Mouse (Mus musculus) embryonic stem cell, embryonic (primary cell): Measurements from ENCODE around the gene Olfm2.

Source experiments
- CTCF ChIA-PET, 4 experiments: fragments of 300-600 bp in 2 of 4; fragments of 350-600 bp in 2 of 4; sonication (Branson Sonifier 250); formaldehyde crosslinking; loops; one replicate each; lab custom pipeline; 2022; ENCODE audit warnings: inconsistent platforms in 2 of 4; lab: Charles Lee
- POLR2A ChIA-PET, 4 experiments: fragments of 300-600 bp in 2 of 4; fragments of 350-600 bp in 2 of 4; sonication (Branson Sonifier 250); formaldehyde crosslinking; loops; one replicate each; lab custom pipeline; 2022; ENCODE audit warnings: antibody characterized with exemption in 4 of 4, inconsistent platforms in 1 of 4; lab: Charles Lee

Olfm2 gene

DNA sequence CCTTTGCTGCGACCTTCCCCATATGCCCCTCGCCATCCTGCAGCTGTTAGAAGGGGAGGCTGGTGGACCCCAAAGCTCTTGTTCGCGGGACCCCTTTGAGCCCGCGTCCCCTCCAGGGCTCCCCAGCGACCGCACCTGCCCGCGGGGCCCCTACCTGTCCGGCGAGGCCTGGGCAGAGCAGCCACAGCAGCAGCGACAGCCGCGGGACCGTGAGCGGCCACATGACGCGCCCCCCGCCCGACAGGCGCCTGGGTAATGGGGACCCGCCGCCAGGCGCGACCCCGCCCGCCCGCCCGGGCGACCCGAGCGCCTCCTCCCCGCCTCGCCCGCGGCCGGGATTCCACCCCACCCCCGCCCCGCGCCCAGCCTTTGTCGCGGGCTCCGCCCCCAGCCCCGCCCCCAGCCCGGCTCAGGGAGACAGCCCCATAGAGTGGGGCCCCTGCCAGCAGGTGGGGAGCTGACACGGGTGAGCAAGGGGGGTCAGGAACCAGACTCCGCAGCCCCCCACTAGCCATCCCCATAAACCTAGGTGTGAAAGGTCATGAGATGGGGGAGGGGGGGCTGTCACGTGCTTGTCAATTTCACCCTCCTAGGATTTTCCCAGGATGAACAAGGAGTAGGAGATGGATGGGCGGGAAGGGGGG is at the start of gene Olfm2:
Gene Olfm2 (minus strand): TSS at position 333 of the 644 bp plus-strand sequence.
- ChIA-PET POLR2A (interaction anchor here (0.5 to 4.0 kb wide), 12 partner anchors 10 to 816 kb away, joined by 3 to 19 read pairs (median 3); partner anchors contain the start of genes Icam1 (in 1 of the 4) and Ubl5 (in 1 of the 4)), CTCF (interaction anchor here in 3 of 4 experiments (0.6 to 9.8 kb wide), 9 partner anchors 8 to 284 kb away, joined by 3 to 137 read pairs (median 4); no protein-coding TSS in a partner anchor)

DNA sequence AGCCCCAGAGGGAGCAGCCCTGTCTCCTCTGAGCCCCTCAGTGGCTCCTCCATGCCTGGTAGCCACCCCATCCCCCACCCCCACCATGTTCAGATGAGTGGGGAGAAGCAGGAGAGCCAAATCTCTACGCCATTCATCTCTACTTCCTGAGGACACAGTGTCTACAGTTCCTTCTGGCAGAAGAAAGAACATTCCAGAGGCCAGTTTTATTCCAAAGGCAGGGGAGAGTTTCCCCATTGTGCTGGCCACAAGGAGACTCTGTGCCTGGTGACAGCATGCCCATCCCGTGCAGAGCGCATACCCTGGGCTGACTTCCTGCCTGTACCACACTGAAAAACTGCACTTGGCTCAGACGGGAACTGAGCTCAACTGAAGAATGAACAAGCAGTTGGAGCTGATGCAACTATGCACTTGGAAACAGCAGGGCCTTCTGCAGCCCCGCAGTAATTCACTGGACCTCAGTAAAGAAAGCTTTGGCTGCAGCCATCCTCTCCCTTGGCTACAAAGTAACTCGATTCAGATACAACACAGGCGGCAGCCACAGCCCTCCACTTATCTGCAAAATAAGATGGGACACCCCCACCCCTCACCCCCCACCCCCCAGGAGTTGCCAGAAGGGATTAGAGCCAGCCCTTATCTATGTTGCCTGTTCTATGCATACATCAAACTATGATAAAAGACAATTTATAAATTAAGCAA is 48.1 kb upstream of the Olfm2 start:
- ChIA-PET CTCF (interaction anchor here in 3 of 4 experiments (1.0 to 3.7 kb wide), 3 partner anchors 10 to 37 kb away, joined by 3 to 15 read pairs (median 5); no protein-coding TSS in a partner anchor), POLR2A (interaction anchor here in 1 of 4 experiments (1.1 kb wide), 1 partner anchor 38 kb away, joined by 3 read pairs; no protein-coding TSS in a partner anchor)

DNA sequence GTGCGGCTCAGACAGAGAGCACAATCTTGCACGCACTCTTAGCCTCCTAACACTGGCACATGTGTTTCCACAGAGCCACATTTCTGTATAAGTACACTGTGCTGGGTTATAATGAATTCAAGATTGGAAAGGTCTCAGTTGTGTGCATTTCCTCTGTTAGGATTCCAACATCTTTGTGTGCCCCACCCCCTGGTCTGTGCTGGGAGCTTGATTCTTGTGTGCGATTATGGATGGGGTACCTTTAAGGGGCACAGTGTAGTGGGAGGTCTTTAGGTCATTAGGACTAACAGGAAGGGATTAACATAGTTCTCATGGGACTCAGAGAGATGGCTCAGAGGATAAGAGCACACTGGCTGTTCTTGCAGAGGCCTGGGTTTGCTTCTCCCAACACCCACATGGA is 44.2 kb upstream of the Olfm2 start:
- CTCF ChIA-PET = interaction anchor here in 2 of 4 experiments (0.6 to 0.9 kb wide), 2 partner anchors 63 to 79 kb away, joined by 5 to 8 read pairs; no protein-coding TSS in a partner anchor
- POLR2A ChIA-PET = no interaction called here

DNA sequence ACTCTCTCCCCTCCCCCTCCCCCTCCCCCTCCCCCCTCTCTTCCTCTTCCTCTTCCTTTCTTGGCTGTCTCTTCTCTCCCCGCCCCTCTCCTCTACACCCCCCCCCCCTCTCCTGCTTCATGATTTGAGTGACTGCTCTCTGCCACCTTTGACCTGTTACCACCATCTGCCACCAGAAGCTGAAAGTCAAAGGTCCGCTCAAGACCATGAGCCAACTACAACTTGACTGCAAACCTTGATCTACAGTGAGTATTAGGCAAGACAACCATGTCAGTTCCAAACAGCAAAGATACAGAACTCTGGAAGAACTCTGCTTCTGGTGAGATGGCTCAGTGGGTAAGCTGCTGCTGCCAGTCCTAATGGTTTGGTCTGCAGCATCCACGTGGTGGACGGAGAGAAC is 43.5 kb upstream of the Olfm2 start:
- ChIA-PET POLR2A (interaction anchor here in 1 of 4 experiments (0.6 kb wide), 1 partner anchor 1160 kb away, joined by 3 read pairs; no protein-coding TSS in a partner anchor), CTCF (interaction anchor here in 2 of 4 experiments (0.9 to 3.0 kb wide), 2 partner anchors 41 to 79 kb away, joined by 5 to 13 read pairs; no protein-coding TSS in a partner anchor)

DNA sequence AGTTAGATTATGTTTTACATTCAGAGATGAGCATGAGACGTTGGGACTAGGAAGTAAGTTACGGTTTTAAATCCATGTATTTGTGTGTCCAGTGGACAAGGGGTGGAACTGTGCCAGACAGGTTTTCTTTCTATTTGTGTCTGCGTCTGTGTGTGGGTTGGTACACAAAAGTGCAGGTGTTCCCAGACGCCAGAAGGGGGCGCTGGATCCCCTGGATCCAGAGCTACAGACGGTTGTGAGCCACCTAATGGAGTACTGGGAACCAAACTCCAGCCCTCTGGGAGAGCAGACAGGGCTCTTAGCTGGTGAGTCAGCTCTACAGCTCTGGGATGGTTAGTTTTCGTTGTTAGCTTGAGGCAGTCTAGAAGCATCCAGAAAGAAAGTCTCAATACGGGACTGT is 41.8 kb upstream of the Olfm2 start:
- CTCF ChIA-PET = interaction anchor here in 3 of 4 experiments (0.8 to 3.0 kb wide), 9 partner anchors 16 to 90 kb away, joined by 3 to 13 read pairs (median 3); no protein-coding TSS in a partner anchor
- POLR2A ChIA-PET = interaction anchor here in 1 of 4 experiments (1.5 kb wide), 1 partner anchor 11 kb away, joined by 3 read pairs; no protein-coding TSS in a partner anchor

DNA sequence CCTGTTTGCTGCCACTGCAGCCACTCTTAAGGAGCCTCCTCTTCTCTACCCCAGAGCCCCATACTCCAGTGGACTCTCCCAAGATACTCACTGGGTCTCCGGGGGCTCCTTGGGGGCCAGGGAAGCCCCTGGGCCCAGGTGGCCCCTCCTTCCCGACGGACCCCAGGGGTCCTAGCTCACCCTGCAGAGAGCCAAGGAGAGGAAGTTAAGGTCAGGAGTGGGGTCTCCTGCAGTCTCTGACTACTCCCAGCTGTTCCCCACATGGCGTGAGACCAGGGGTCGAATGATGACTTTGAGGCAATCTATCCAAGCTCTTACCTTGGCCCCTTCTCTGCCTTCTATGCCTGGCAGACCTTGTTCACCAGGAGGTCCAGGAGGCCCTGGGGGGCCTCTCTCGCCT is 38.9 kb upstream of the Olfm2 start:
- ChIA-PET POLR2A (interaction anchor here in 1 of 4 experiments (0.7 to 1.1 kb wide), 2 partner anchors 29 to 93 kb away, joined by 3 to 5 read pairs; no protein-coding TSS in a partner anchor), CTCF (interaction anchor here in 1 of 4 experiments (1.4 kb wide), 1 partner anchor 19 kb away, joined by 4 read pairs; no protein-coding TSS in a partner anchor)

DNA sequence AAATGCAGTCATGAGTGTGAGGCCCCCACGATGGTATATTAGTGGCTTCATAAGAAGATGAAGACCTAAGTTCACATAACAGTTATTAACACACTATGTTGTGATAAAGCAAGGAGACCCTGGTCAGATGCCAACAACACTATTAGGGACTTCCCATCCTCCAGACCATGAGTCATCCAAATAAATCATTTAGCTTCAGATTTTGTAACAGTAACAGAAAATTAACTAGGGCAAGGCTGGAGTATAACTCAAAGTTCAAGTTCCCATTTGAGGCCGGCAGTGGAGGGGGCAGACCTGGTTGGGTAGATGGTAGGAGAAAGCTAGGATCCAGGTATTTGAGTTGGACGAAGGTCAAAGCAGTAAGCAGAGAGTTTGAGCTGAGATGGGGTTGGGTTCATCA is 35.1 kb upstream of the Olfm2 start:
- ChIA-PET POLR2A (interaction anchor here in 2 of 4 experiments (0.5 to 1.9 kb wide), 3 partner anchors 11 to 63 kb away, joined by 4 to 8 read pairs (median 4); no protein-coding TSS in a partner anchor), CTCF (interaction anchor here in 2 of 4 experiments (0.7 to 1.2 kb wide), 3 partner anchors 23 to 41 kb away, joined by 3 to 11 read pairs (median 4); no protein-coding TSS in a partner anchor)

DNA sequence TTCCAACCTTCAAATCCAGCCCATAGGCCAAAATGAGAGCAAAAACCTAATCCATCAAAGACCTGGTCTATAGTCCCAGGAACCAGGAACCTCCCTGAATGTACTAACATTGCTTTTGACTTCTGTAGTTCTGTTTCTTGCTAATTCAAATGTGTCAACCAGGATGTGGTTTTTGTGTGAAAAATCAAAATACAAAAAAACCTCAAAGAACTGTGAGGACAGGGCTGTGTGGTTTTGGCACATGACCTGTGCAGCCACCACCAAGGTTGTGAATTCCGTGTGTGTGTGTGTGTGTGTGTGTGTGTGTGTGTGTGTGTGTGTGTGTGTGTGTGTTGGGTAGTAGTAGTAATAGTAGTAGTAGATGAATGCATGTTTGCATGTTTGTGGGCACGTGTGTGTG is 19.1 kb upstream of the Olfm2 start:
- CTCF ChIA-PET = interaction anchor here in 2 of 4 experiments (0.8 to 0.9 kb wide), 2 partner anchors 8 kb away, joined by 3 read pairs; no protein-coding TSS in a partner anchor

DNA sequence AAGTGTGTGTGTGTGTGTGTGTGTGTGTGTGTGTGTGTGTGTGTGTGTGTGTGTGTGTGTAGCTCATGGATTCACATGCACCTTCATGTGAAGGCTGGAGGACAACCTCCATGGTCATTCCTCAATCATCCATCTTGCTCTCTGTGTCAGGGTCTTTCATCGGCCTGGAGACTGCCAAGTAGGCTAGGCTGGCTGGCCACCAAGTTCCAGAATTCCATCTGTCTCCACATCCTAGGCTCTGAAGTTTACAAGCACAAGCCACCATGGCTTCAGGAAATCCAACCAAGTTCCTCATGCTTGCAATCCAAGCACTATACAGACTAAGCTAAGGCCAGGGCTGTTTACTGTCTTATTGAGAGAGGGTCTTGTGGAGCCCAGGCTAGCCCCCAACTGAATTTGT is 16.9 kb upstream of the Olfm2 start:
- ChIA-PET POLR2A (interaction anchor here in 2 of 4 experiments (1.0 to 1.2 kb wide), 2 partner anchors 23 to 403 kb away, joined by 3 read pairs; partner anchors contain the start of gene Pde4a (in 1 of the 2)), CTCF (interaction anchor here in 3 of 4 experiments (0.6 to 1.6 kb wide), 6 partner anchors 11 to 458 kb away, joined by 3 to 7 read pairs (median 3); no protein-coding TSS in a partner anchor)

More for the DNA sequence above, 19.1 kb upstream of the Olfm2 start:
- POLR2A ChIA-PET = no interaction called here

DNA sequence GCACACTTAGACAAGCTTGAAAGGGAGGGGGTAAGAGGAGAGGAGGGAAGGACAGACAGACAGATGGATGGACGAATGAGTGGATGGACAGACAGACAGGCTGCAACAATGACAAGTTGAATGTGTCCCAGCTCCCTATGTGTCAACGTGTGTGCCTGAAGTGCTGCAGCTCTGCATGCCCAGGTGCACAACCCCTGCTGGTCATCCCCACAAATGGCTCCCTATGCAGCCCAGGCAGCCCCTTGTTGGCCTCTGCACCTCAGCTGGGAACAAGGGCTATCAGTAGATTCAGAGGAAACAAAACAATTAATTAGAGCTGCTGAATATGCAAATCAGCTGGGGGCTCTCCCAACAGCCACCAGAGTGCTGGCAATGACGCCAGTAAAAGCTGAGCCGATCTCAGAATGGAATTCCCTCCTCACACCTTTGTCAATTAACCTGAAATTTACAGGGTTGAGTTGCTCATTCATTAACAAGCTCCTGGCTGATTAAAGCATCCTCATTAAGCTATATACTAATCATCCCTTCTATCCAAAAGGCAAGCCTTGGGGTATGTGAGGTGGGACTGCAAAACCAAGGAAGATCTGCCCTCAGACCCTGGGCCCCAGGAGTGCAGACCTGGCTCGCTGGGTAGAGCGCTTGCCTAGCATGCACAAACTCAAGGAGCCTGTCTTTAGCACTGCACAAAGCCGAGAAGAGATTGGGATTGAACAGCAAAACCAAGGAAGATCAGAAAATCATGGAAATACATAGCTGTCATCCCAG is 16.2 kb upstream of the Olfm2 start:
- POLR2A ChIA-PET = interaction anchor here in 3 of 4 experiments (0.6 to 1.9 kb wide), 14 partner anchors 8 to 1290 kb away, joined by 3 to 9 read pairs (median 3); partner anchors contain the start of genes Elavl3 (in 1 of the 3) and Pde4a (in 1 of the 3)
- CTCF ChIA-PET = interaction anchor here in 3 of 4 experiments (0.6 to 2.4 kb wide), 12 partner anchors 11 to 459 kb away, joined by 3 to 7 read pairs (median 4); no protein-coding TSS in a partner anchor

DNA sequence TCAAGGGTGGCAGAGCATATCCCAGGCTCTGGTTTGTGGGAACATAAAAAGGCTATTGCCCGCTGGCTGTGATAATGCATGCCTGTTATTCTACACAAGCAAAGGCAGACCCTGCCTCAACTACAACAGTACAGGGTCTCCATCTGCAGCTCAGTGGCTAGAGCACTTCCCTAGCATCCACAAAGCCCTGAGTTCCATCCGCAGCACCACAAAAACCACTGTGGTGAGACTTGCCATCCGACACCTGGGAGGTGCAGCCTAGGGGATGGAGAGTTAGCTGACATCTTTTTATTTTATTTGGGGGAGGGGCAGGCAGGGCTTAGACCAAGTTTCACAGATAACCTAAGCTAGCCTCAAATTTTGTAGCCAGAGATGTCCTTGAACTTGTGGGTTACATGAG is 15.2 kb upstream of the Olfm2 start:
- POLR2A ChIA-PET = interaction anchor here (0.6 to 1.9 kb wide), 20 partner anchors 9 to 640 kb away, joined by 3 to 9 read pairs (median 3); partner anchors contain the start of gene Zfp26 (in 1 of the 4)

DNA sequence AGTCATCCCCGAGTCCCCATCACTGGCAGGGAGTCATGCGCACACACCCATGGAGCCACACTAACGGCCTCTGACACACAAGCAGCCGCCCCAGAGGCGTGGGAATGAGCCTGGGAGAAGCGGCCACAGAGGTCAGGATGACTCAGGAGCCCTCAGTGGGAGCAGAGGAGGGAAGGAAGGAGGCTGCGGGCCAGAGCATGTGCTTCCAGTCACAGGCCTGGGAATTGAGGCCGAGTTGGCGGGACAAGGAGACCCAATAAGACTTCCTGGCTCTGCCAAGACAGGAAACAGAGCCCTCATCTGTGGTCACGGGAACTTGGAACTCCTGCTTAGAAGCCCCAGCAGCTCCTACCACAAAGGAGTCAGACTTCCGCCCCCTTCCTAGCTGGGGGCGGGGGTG is 14.7 kb upstream of the Olfm2 start:
- POLR2A ChIA-PET = interaction anchor here in 3 of 4 experiments (0.6 to 1.9 kb wide), 11 partner anchors 9 to 117 kb away, joined by 3 to 5 read pairs (median 3); no protein-coding TSS in a partner anchor

More for the DNA sequence above, 15.2 kb upstream of the Olfm2 start:
- CTCF ChIA-PET = interaction anchor here in 3 of 4 experiments (0.6 to 2.4 kb wide), 10 partner anchors 18 to 120 kb away, joined by 3 to 7 read pairs (median 4); no protein-coding TSS in a partner anchor

DNA sequence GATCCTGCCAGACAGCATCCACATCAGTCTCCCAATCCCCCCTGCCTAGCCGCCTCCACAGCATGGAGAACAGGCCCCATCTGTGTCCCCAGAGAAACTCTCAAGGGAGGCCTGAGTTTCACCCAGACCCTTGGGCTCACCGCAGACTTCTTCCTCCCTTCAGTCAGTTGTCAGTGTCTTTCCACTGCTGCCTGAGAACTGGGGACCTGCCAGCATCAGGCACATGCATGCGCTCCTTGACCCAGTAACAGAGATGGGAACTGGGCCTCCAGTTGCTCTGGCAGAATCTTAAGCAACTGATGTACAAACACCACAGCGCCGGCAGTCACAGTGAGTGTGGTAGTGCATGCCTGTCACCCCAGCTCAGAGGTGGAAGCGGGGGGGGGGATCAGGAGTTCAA is 12.7 kb upstream of the Olfm2 start:
- ChIA-PET CTCF (interaction anchor here (0.6 to 5.2 kb wide), 7 partner anchors 10 to 74 kb away, joined by 5 to 74 read pairs (median 10); no protein-coding TSS in a partner anchor), POLR2A (interaction anchor here in 1 of 4 experiments (1.0 to 1.5 kb wide), 2 partner anchors 12 to 40 kb away, joined by 3 read pairs; no protein-coding TSS in a partner anchor)

More for the DNA sequence above, 14.7 kb upstream of the Olfm2 start:
- CTCF ChIA-PET = interaction anchor here in 2 of 4 experiments (0.8 to 2.4 kb wide), 4 partner anchors 20 to 43 kb away, joined by 4 to 7 read pairs (median 5); no protein-coding TSS in a partner anchor

DNA sequence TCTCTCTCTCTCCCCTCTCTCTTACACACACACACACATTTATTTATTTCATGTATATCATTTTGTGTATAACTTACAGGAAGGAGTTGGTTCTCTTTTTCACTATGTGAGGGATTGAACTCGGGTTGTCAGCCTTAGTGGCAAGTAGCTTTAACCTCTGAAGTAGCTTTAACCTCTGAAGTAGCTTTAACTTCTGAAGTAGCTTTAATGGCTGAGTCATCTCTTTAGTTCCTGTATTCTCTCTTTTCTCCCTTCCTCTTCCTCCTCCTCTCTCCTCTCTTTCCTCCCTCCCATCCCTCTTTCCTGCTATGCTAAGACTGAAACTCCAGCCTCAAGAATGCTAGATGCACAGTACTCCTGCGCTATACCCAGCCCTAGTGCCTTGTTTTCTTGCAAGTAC is 12.1 kb upstream of the Olfm2 start:
- CTCF ChIA-PET = interaction anchor here (0.5 to 5.2 kb wide), 13 partner anchors 9 to 279 kb away, joined by 3 to 74 read pairs (median 5); no protein-coding TSS in a partner anchor
- POLR2A ChIA-PET = interaction anchor here in 3 of 4 experiments (0.7 to 4.5 kb wide), 7 partner anchors 9 to 195 kb away, joined by 3 to 19 read pairs (median 6); partner anchors contain the start of gene Olfm2 (in 1 of the 3)

DNA sequence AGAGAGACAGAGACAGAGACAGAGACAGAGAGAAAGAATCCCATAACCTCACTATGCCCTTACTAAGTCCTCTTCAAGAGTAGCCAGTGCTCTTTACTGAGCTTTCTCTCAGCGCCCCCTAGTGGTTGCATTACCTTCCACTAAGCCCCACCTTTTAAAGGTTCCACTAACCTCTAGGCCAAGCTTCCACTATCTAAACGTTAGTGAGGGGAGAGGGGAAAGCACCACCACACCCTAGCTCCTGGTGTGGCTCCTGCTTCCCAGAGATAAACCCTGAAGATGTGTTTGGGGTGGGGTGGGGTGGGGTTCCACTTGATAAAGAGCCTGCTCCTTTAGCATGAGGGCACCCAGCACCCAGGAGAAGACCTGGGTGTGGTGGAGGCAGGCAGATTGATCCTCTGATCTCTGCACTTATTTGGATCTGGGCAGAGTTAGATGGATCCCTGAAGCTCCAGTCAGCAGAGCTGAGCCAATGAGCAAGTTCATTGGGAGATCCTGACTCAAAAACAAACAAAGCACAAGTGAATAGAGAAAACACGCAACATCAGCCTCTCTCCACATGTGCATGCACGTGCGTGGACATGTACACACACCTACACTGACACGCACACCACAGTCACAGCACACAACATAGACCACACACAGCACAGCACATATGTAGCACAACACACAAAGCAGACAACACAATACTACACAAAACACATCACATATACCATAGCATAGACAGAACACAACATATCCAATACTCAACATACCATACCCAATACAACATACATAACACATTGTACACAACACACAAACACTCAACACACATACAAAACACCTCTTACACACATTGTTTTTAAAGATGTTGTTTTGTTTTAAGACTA is 11.2 kb upstream of the Olfm2 start:
- POLR2A ChIA-PET = interaction anchor here (0.6 to 4.5 kb wide), 22 partner anchors 10 to 334 kb away, joined by 3 to 19 read pairs (median 4); partner anchors contain the start of genes Gm38431 (in 1 of the 4), Olfm2 (in 1 of the 4), Pin1 (in 1 of the 4) and Raver1 (in 1 of the 4)
- CTCF ChIA-PET = interaction anchor here (0.6 to 5.2 kb wide), 71 partner anchors 8 to 376 kb away, joined by 3 to 74 read pairs (median 5); partner anchors contain the start of genes Col5a3 (in 2 of the 4), Pin1 (in 2 of the 4), Icam4 (in 1 of the 4) and Olfm2 (in 1 of the 4)
